Comparison of ENCODE assay signal across 8 mouse cellular contexts in the genomic region with DNA sequence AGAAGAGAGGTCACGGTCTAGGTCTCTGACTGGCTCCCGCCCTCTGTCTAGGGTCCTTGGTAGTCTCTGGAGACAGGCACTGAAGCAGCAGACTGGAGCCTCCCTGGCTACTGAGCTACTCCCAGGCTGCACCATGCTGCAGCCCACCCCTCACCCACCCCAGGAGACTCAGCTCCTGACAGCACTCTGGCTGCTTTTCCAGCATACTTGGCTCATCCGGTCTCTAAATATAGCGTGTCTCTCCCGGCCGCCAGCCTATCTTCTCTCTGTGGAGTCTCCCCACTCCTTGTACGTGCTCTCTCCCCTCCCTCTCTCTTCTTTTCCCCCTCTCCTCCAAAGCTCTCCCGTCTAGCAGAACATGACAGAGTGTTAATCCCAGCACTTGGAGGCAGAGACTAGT. TPM values are rescaled to one million over a fixed set of nuclear protein-coding genes. Genes with fewer than 3 reads are reported as not detected.
A peak's percentile ranks its signal among the peaks of the same experiment; 100 is the strongest.
DNase-seq lines count a peak whose midpoint lies in the region; ATAC-seq lines count a peak whose summit lies in the region.

No protein-coding gene starts in this region.

- no peak overlapping the region for H3K4me3 ChIP-seq in kidney, embryonic 16.5 days (ENCODE audit: low read length)
- H3K4me3 ChIP-seq in heart, embryonic 14.5 days (ENCODE audit: control insufficient read depth in 1 of 2, insufficient read depth in 1 of 2, low read depth in 1 of 2, low read length in 2 of 2) = no peak overlapping the region
- no peak overlapping the region for H3K4me3 ChIP-seq in liver, embryonic 15.5 days (replicated peaks)

- peak; percentile 64; the same call in 1 of the 2 replicates for ATAC-seq in kidney, embryonic 16.5 days (ENCODE audit: low FRiP score, low TSS enrichment)
- ATAC-seq in heart, embryonic 14.5 days (ENCODE audit: insufficient number of reproducible peaks, insufficient read depth, low FRiP score, low read depth) = peak; percentile 87
- ATAC-seq in liver, embryonic 15.5 days (ENCODE audit: insufficient read depth) = no peak
- ATAC-seq in inflammation-experienced regulatory T-cells, adult 6 months = no peak

- H3K9me3 ChIP-seq in kidney, embryonic 16.5 days (ENCODE audit: low read length) = peaks cover 4% of the 10 kb centered on the region; the same call in 1 of the 2 replicates
- no peaks in the 10 kb centered on the region for H3K9me3 ChIP-seq in heart, embryonic 14.5 days (ENCODE audit: control insufficient read depth, low read length)
- H3K9me3 ChIP-seq in liver, embryonic 15.5 days (replicated peaks) = no peaks in the 10 kb centered on the region

- peaks cover 9% of the 10 kb centered on the region; the same call in 1 of the 2 replicates for H3K27me3 ChIP-seq in kidney, embryonic 16.5 days (ENCODE audit: insufficient read depth, low read length)
- H3K27me3 ChIP-seq in heart, embryonic 14.5 days (ENCODE audit: control insufficient read depth, insufficient read depth, low read length) = no peaks in the 10 kb centered on the region
- peaks cover 85% of the 10 kb centered on the region for H3K27me3 ChIP-seq in liver, embryonic 15.5 days

- WGBS in kidney, embryonic 16.5 days = 58% methylated on average over 8 of the region's 8 CpGs
- WGBS in heart, embryonic 14.5 days = 5% methylated on average over 8 of the region's 8 CpGs
- 54% methylated on average over 8 of the region's 8 CpGs for WGBS in liver, embryonic 15.5 days (ENCODE audit: insufficient replicate concordance)

- 0 out of 2 replicates have a peak overlapping the region, but pooled peaks have one; percentile 60 for H3K27ac ChIP-seq in kidney, embryonic 16.5 days (ENCODE audit: low read length)
- H3K27ac ChIP-seq in heart, embryonic 14.5 days (replicated peaks in 1 of 2; ENCODE audit: control insufficient read depth in 1 of 2, insufficient read depth in 1 of 2, low read depth in 2 of 2, low read length in 2 of 2) = peak overlapping the region; percentile 96 to 99
- 0 out of 2 replicates have a peak overlapping the region, but pooled peaks have one; percentile 15 for H3K27ac ChIP-seq in liver, embryonic 15.5 days (replicated peaks)

- no peaks in the 10 kb centered on the region for H3K36me3 ChIP-seq in kidney, embryonic 16.5 days (ENCODE audit: insufficient read depth, low read length)
- H3K36me3 ChIP-seq in heart, embryonic 14.5 days (ENCODE audit: control insufficient read depth, insufficient read depth, low read length) = no peaks in the 10 kb centered on the region
- H3K36me3 ChIP-seq in liver, embryonic 15.5 days (replicated peaks) = no peaks in the 10 kb centered on the region

- no peak for DNase-seq in kidney, adult 9 months
- peak; percentile 85 for DNase-seq in brain, embryonic 18.5 days (ENCODE audit: low read depth, low spot score)
- DNase-seq in cerebellum, adult 11-12 months = no peak
- DNase-seq in urinary bladder, postnatal 10 days (ENCODE audit: low spot score) = no peak

- H3K9ac ChIP-seq in kidney, embryonic 16.5 days (replicated peaks; ENCODE audit: low read length) = 0 out of 2 replicates have a peak overlapping the region, but pooled peaks have one; percentile 9
- H3K9ac ChIP-seq in heart, embryonic 14.5 days (ENCODE audit: low read length) = peak overlapping the region; percentile 58
- H3K9ac ChIP-seq in liver, embryonic 15.5 days = no peak overlapping the region

- peaks cover 20% of the 10 kb centered on the region for H3K4me1 ChIP-seq in kidney, embryonic 16.5 days (ENCODE audit: insufficient read depth, low read length)
- H3K4me1 ChIP-seq in heart, embryonic 14.5 days (ENCODE audit: control insufficient read depth in 2 of 2, insufficient read depth in 2 of 2, low read length in 2 of 2) = peaks cover 39 to 49% of the 10 kb centered on the region in 2 experiments
- H3K4me1 ChIP-seq in liver, embryonic 15.5 days (replicated peaks) = peaks cover 25% of the 10 kb centered on the region

- no peak overlapping the region for H3K4me2 ChIP-seq in kidney, embryonic 16.5 days (replicated peaks; ENCODE audit: low read depth, low read length)
- peak overlapping the region; percentile 48 for H3K4me2 ChIP-seq in heart, embryonic 14.5 days (ENCODE audit: low read length)
- no peak overlapping the region for H3K4me2 ChIP-seq in liver, embryonic 15.5 days

RNA-seq across cellular contexts. Expression of a gene that starts 4.2 kb away (rescaled TPM):
- polyA plus RNA-seq in kidney, embryonic 16.5 days (2015; fragmentation: Nextera tagmentation; extraction: Ambion mirVana) = 0.37 and 0.60 TPM in 2 replicates
- 51.5 and 52.6 TPM in 2 replicates for polyA plus RNA-seq in heart, embryonic 14.5 days (2014; fragmentation: Nextera tagmentation; extraction: Ambion mirVana)
- polyA plus RNA-seq in liver, embryonic 15.5 days (2015; fragmentation: Nextera tagmentation; extraction: Ambion mirVana) = 0.36 and 1.0 TPM in 2 replicates
- not detected for polyA plus RNA-seq in inflammation-experienced regulatory T-cells, adult 6 months (2017; shearing (Covaris generic))

RNA-seq across cellular contexts. Expression of a gene that starts 6.1 kb away (rescaled TPM):
- polyA plus RNA-seq in kidney, embryonic 16.5 days (2015; fragmentation: Nextera tagmentation; extraction: Ambion mirVana) = 12.0 and 14.5 TPM in 2 replicates
- polyA plus RNA-seq in heart, embryonic 14.5 days (2014; fragmentation: Nextera tagmentation; extraction: Ambion mirVana) = 8.3 and 9.5 TPM in 2 replicates
- polyA plus RNA-seq in liver, embryonic 15.5 days (2015; fragmentation: Nextera tagmentation; extraction: Ambion mirVana) = 3.9 and 4.2 TPM in 2 replicates
- 10 to 100 TPM; 10.2 to 16.5 (median 16.5) TPM for polyA plus RNA-seq in inflammation-experienced regulatory T-cells, adult 6 months (2017; shearing (Covaris generic))

RNA-seq across cellular contexts. Expression of a gene that starts 20.6 kb away (rescaled TPM):
- 137 and 141 TPM in 2 replicates for polyA plus RNA-seq in kidney, embryonic 16.5 days (2015; fragmentation: Nextera tagmentation; extraction: Ambion mirVana)
- 104 and 111 TPM in 2 replicates for polyA plus RNA-seq in heart, embryonic 14.5 days (2014; fragmentation: Nextera tagmentation; extraction: Ambion mirVana)
- polyA plus RNA-seq in liver, embryonic 15.5 days (2015; fragmentation: Nextera tagmentation; extraction: Ambion mirVana) = 52.8 and 55.6 TPM in 2 replicates
- polyA plus RNA-seq in inflammation-experienced regulatory T-cells, adult 6 months (2017; shearing (Covaris generic)) = 10 to 100 TPM; 73.5 to 94.3 (median 75.9) TPM

RNA-seq across cellular contexts. Expression of a gene that starts 21.1 kb away (rescaled TPM):
- polyA plus RNA-seq in kidney, embryonic 16.5 days (2015; fragmentation: Nextera tagmentation; extraction: Ambion mirVana) = 15.1 and 16.1 TPM in 2 replicates
- 7.0 and 7.8 TPM in 2 replicates for polyA plus RNA-seq in heart, embryonic 14.5 days (2014; fragmentation: Nextera tagmentation; extraction: Ambion mirVana)
- 4.1 and 4.6 TPM in 2 replicates for polyA plus RNA-seq in liver, embryonic 15.5 days (2015; fragmentation: Nextera tagmentation; extraction: Ambion mirVana)
- 10 to 100 TPM in 1 of 3 experiments, 1 to 10 TPM in 2; 7.7 to 10.0 (median 8.5) TPM for polyA plus RNA-seq in inflammation-experienced regulatory T-cells, adult 6 months (2017; shearing (Covaris generic))

RNA-seq across cellular contexts. Expression of a gene that starts 42.2 kb away (rescaled TPM):
- polyA plus RNA-seq in kidney, embryonic 16.5 days (2015; fragmentation: Nextera tagmentation; extraction: Ambion mirVana) = 4.0 and 4.3 TPM in 2 replicates
- 1.6 and 1.9 TPM in 2 replicates for polyA plus RNA-seq in heart, embryonic 14.5 days (2014; fragmentation: Nextera tagmentation; extraction: Ambion mirVana)
- polyA plus RNA-seq in liver, embryonic 15.5 days (2015; fragmentation: Nextera tagmentation; extraction: Ambion mirVana) = 0.50 TPM in 2 replicates
- polyA plus RNA-seq in inflammation-experienced regulatory T-cells, adult 6 months (2017; shearing (Covaris generic)) = under 1 TPM in 1 of 3 experiments, not detected in 2; 0.13 TPM

Comparison
In these comparisons a context has a peak if more than half of its experiments do, and no peak if none do; other contexts are left out.
1. ATAC-seq: peak in kidney, embryonic 16.5 days (single experiment) and heart, embryonic 14.5 days (single experiment); none in liver, embryonic 15.5 days (single experiment) and inflammation-experienced regulatory T-cells, adult 6 months (single experiment).
2. H3K27ac ChIP-seq: peak in every context shown above with its lines; median percentile 98 in heart, embryonic 14.5 days; 60 in kidney, embryonic 16.5 days; 15 in liver, embryonic 15.5 days.
3. RNA of a gene that starts 4.2 kb away (polyA plus RNA-seq): 51.5 to 52.6 TPM in heart, embryonic 14.5 days; 0.37 to 0.60 TPM in kidney, embryonic 16.5 days, 0.36 to 1.0 TPM in liver, embryonic 15.5 days and not detected in inflammation-experienced regulatory T-cells, adult 6 months; every median in the first group is over 10 times any median in the second.